Mouse (Mus musculus): ENCODE results near the gene Tas2r138.
"Not testable (repeated sequence)": the region's sequence is repeated elsewhere in the genome, so short reads cannot be mapped to it uniquely, and the experiment has no call there.

Gene Tas2r138

GRCm38 (mm10) chr6:40613260-40613852 is at the start of gene Tas2r138:
Gene Tas2r138 (minus strand): TSS chr6:40613310.
- no peak for DNase-seq (ENCODE audit: low read depth)

GRCm38 (mm10) chr6:40660930-40661329 is 47.8 kb upstream of the Tas2r138 start:
- no peak for DNase-seq (ENCODE audit: low read depth)

- no peak for DNase-seq (ENCODE audit: low read depth)
These were observed 37.8 kb upstream of the Tas2r138 start for GRCm38 (mm10) chr6:40650953-40651352.

GRCm38 (mm10) chr6:40645701-40646100 is 32.6 kb upstream of the Tas2r138 start:
- no peak for DNase-seq (ENCODE audit: low read depth)

GRCm38 (mm10) chr6:40640710-40641538 is 27.8 kb upstream of the Tas2r138 start:
- DNase-seq (ENCODE audit: low read depth): no peak

GRCm38 (mm10) chr6:40637755-40638154 is 24.6 kb upstream of the Tas2r138 start:
- DNase-seq (ENCODE audit: low read depth): no peak

- no peak for DNase-seq (ENCODE audit: low read depth)
These were observed 22.4 kb upstream of the Tas2r138 start for GRCm38 (mm10) chr6:40635559-40635958.

- DNase-seq (ENCODE audit: low read depth): no peak
These were observed 21.5 kb upstream of the Tas2r138 start for GRCm38 (mm10) chr6:40634640-40635071.

GRCm38 (mm10) chr6:40628406-40629000 is 15.4 kb upstream of the Tas2r138 start, which contains the start of gene Mgam:
Gene Mgam (plus strand): TSS chr6:40628831.
- DNase-seq (ENCODE audit: low read depth): no peak

- DNase-seq (ENCODE audit: low read depth): no peak
These were observed 13.0 kb upstream of the Tas2r138 start for GRCm38 (mm10) chr6:40626111-40626510.

- peak; percentile 50 for DNase-seq (ENCODE audit: low read depth)
These were observed 4.9 kb upstream of the Tas2r138 start for GRCm38 (mm10) chr6:40617965-40618364.

- DNase-seq (ENCODE audit: low read depth): no peak
These were observed 2.9 kb downstream of the Tas2r138 start for GRCm38 (mm10) chr6:40610244-40610643.

- no peak for DNase-seq (ENCODE audit: low read depth)
These were observed 5.7 kb downstream of the Tas2r138 start for GRCm38 (mm10) chr6:40607431-40607830.

- not testable (repeated sequence) for DNase-seq (ENCODE audit: low read depth)
These were observed 14.6 kb downstream of the Tas2r138 start for GRCm38 (mm10) chr6:40598546-40598945.

- no peak for DNase-seq (ENCODE audit: low read depth)
These were observed 18.1 kb downstream of the Tas2r138 start for GRCm38 (mm10) chr6:40594804-40595550.

GRCm38 (mm10) chr6:40588346-40588745 is 24.8 kb downstream of the Tas2r138 start:
- DNase-seq (ENCODE audit: low read depth): no peak

- no peak for DNase-seq (ENCODE audit: low read depth)
These were observed 27.5 kb downstream of the Tas2r138 start, which contains the start of gene Clec5a for GRCm38 (mm10) chr6:40585645-40586044. Gene Clec5a (minus strand): TSS chr6:40585821.

GRCm38 (mm10) chr6:40584336-40584735 is 28.8 kb downstream of the Tas2r138 start:
- no peak for DNase-seq (ENCODE audit: low read depth)

- DNase-seq (ENCODE audit: low read depth): no peak
These were observed 36.8 kb downstream of the Tas2r138 start for GRCm38 (mm10) chr6:40576305-40576704.

- DNase-seq (ENCODE audit: low read depth): no peak
These were observed 39.5 kb downstream of the Tas2r138 start for GRCm38 (mm10) chr6:40573618-40574017.

GRCm38 (mm10) chr6:40569187-40569586 is 43.9 kb downstream of the Tas2r138 start, which contains the start of gene Olfr460:
Gene Olfr460 (plus strand): TSS chr6:40569487.
- no peak for DNase-seq (ENCODE audit: low read depth)

All from induced T-regulatory cell, adult 2 months (primary cell).